In genomic region chr9:31463692-31464474, GRCm38 (mm10) we compare ENCODE assay signal across 8 mouse cellular contexts. TPM values are rescaled to one million over a fixed set of nuclear protein-coding genes. Genes with fewer than 3 reads are reported as not detected.
DNase-seq lines count a peak whose midpoint lies in the region; ATAC-seq and TF ChIP-seq lines count a peak whose summit lies in the region.

TSS of gene Tmem45b (minus strand) at chr9:31464462.

- H3K9me3 ChIP-seq in heart, embryonic 11.5 days (replicated peaks; ENCODE audit: control insufficient read depth, low read length) = no peaks in the 10 kb centered on the region
- H3K9me3 ChIP-seq in intestine, embryonic 15.5 days = no peaks in the 10 kb centered on the region
- no peaks in the 10 kb centered on the region; the same call in 1 of the 2 replicates for H3K9me3 ChIP-seq in midbrain, embryonic 10.5 days (replicated peaks)

- WGBS in heart, embryonic 11.5 days (ENCODE audit: insufficient replicate concordance) = 4% methylated on average over 33 of the region's 33 CpGs
- 5% methylated on average over 33 of the region's 33 CpGs for WGBS in intestine, embryonic 15.5 days
- WGBS in midbrain, embryonic 10.5 days = 10% methylated on average over 33 of the region's 33 CpGs

- no peak for DNase-seq in heart, postnatal 4 days
- DNase-seq in midbrain, embryonic 10.5 days (ENCODE audit: low spot score) = no peak
- no peak for DNase-seq in ovary, postnatal 36 days (ENCODE audit: low spot score)
- DNase-seq in left cerebral cortex, adult 18-20 months (ENCODE audit: low spot score in 2 of 2) = no peak
- DNase-seq in thymus, postnatal 10 days (ENCODE audit: low spot score in 2 of 2) = no peak

- H3K27me3 ChIP-seq in heart, embryonic 11.5 days (ENCODE audit: control insufficient read depth, insufficient read depth, low read length) = peaks cover 30% of the 10 kb centered on the region
- peaks cover 17% of the 10 kb centered on the region for H3K27me3 ChIP-seq in intestine, embryonic 15.5 days (replicated peaks)
- H3K27me3 ChIP-seq in midbrain, embryonic 10.5 days (ENCODE audit: low read depth, poor library complexity, severe bottlenecking) = peaks cover 37% of the 10 kb centered on the region

- H3K4me2 ChIP-seq in heart, embryonic 11.5 days = peak within 1 kb of the TSS; percentile 62
- H3K4me2 ChIP-seq in intestine, embryonic 15.5 days (replicated peaks) = peak within 1 kb of the TSS; percentile 57

- no peak within 1 kb of the TSS for H3K9ac ChIP-seq in heart, embryonic 11.5 days (ENCODE audit: low read depth, low read length)
- peak within 1 kb of the TSS; percentile 43 for H3K9ac ChIP-seq in intestine, embryonic 15.5 days

- TF ChIP-seq POLR2A in bone marrow macrophage, adult 2 months (IDR thresholded peaks at IDR 0.05; ENCODE audit: borderline replicate concordance, low read depth, low read length) = no peak

- no peak within 1 kb of the TSS for H3K27ac ChIP-seq in heart, embryonic 11.5 days (ENCODE audit: low read depth, low read length)
- H3K27ac ChIP-seq in bone marrow macrophage, adult 2 months (ENCODE audit: insufficient read depth, low read depth, low read length) = no peak within 1 kb of the TSS
- peak within 1 kb of the TSS; percentile 57 for H3K27ac ChIP-seq in intestine, embryonic 15.5 days
- H3K27ac ChIP-seq in midbrain, embryonic 10.5 days (replicated peaks) = no peak within 1 kb of the TSS

- no peak for ATAC-seq in heart, embryonic 11.5 days (replicated peaks; ENCODE audit: insufficient number of reproducible peaks, low FRiP score, low TSS enrichment)
- peak; percentile 89 for ATAC-seq in intestine, embryonic 15.5 days

- peak within 1 kb of the TSS; percentile 30 for H3K4me3 ChIP-seq in heart, embryonic 11.5 days (ENCODE audit: low read depth, low read length)
- peak within 1 kb of the TSS; percentile 38 for H3K4me3 ChIP-seq in bone marrow macrophage, adult 2 months (ENCODE audit: insufficient read depth, low read length)
- H3K4me3 ChIP-seq in intestine, embryonic 15.5 days (replicated peaks) = peak within 1 kb of the TSS; percentile 41
- peak within 1 kb of the TSS; percentile 38 for H3K4me3 ChIP-seq in midbrain, embryonic 10.5 days

- no peak for TF ChIP-seq CTCF in bone marrow macrophage, adult 2 months (IDR thresholded peaks at IDR 0.05; ENCODE audit: low read depth, low read length)

- no peaks in the 10 kb centered on the region for H3K36me3 ChIP-seq in heart, embryonic 11.5 days (ENCODE audit: control insufficient read depth, insufficient read depth, low read length)
- H3K36me3 ChIP-seq in intestine, embryonic 15.5 days = no peaks in the 10 kb centered on the region
- H3K36me3 ChIP-seq in midbrain, embryonic 10.5 days = no peaks in the 10 kb centered on the region

- H3K4me1 ChIP-seq in heart, embryonic 11.5 days (ENCODE audit: control insufficient read depth, insufficient read depth, low read length) = peaks cover 6% of the 10 kb centered on the region
- no peaks in the 10 kb centered on the region for H3K4me1 ChIP-seq in bone marrow macrophage, adult 2 months (ENCODE audit: control insufficient read depth, insufficient read depth, low read length)
- no peaks in the 10 kb centered on the region for H3K4me1 ChIP-seq in intestine, embryonic 15.5 days (replicated peaks)
- H3K4me1 ChIP-seq in midbrain, embryonic 10.5 days = peaks cover 13% of the 10 kb centered on the region

RNA-seq across cellular contexts. Expression of gene Tmem45b, which starts in this region (rescaled TPM):
- not detected in 2 replicates for polyA plus RNA-seq in heart, embryonic 11.5 days (2014; fragmentation: Nextera tagmentation; extraction: Ambion mirVana)
- total RNA-seq in heart, postnatal 4 days (2021) = under 1 TPM in 1 of 2 experiments, not detected in 1; 0.14 TPM
- polyA plus RNA-seq in bone marrow macrophage, adult 2 months (2012; ENCODE audit: insufficient read depth, insufficient read length, missing spikeins) = not detected in 2 replicates
- polyA plus RNA-seq in intestine, embryonic 15.5 days (2015; fragmentation: Nextera tagmentation; extraction: Ambion mirVana) = 74.8 and 89.0 TPM in 2 replicates
- not detected in 2 replicates for polyA plus RNA-seq in midbrain, embryonic 10.5 days (2016; fragmentation: Nextera tagmentation; extraction: Ambion mirVana)
- total RNA-seq in left cerebral cortex, adult 18-20 months (2021) = not detected

Comparison
In these comparisons a context has a peak if more than half of its experiments do, and no peak if none do; other contexts are left out.
1. RNA of gene Tmem45b (polyA plus RNA-seq): 74.8 to 89.0 TPM in intestine, embryonic 15.5 days; not detected in heart, embryonic 11.5 days, not detected in bone marrow macrophage, adult 2 months and not detected in midbrain, embryonic 10.5 days; every median in the first group is over 10 times any median in the second.
2. Peak in every context shown above with its lines, with median percentiles within 50 percentile points of each other: H3K4me3 ChIP-seq.